In the genomic region with DNA sequence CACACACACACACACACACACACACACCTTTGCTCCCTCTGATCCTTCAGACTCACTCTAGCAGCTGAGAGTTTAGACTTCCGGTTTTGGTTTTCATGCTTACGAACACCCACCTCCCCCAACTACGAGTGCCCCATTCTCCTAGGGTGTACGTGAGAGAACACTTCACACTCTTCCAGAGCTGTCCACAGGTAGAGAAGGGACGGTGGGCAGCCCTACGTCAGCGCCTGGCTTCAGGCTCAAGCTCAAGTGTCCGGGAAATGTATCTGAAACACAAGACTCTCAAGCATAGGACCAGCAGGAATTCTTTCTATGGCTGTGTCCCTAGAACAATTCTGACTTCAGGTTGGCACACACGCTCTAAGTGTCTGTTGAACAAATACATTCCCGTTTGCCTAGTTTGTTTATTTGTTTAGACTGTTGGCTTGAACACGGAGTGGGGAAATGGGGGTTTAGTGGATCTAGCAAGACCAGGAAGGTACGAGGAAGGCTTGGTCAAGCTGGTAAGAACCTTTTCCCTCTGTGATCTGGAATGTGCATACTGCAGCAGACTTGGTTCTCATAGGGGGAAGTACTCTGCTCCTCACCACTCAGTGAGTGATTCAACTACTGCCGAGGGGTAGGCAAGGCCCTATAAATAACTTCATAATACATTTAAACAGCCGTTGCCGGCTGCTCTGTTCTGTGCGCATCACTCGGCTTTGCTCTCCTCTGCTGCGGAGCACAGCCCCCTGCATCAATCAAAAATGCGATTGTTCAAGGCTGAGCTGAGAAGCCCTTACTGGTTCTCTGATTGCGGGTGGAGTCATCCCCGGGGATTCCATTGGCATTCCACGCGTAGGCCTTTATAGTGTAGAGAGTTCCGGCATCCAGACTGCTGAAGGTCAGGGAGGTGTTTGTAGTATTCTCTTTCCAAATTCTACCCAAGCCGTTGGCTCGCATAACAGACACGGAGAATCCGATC, we compare ENCODE assay signal across 9 mouse cellular contexts. TPM values are rescaled to one million over a fixed set of nuclear protein-coding genes. Genes with fewer than 3 reads are reported as not detected.
DNase-seq lines count a peak whose midpoint lies in the region; ATAC-seq and TF ChIP-seq lines count a peak whose summit lies in the region.
"Had no signal": no experiment of that assay in that cellular context is flagged by ENCODE, and none has a peak within 500 bp of the region (broad histone marks: within the 10 kb centered on the region; RNA-seq: fewer than 3 reads in every experiment).

No protein-coding gene starts in this region.

- H3K36me3 ChIP-seq in embryonic facial prominence, embryonic 13.5 days = no peaks in the 10 kb centered on the region

- H3K4me2 ChIP-seq in embryonic facial prominence, embryonic 13.5 days = 0 out of 2 replicates have a peak overlapping the region, but pooled peaks have one; percentile 5

- H3K4me1 ChIP-seq in embryonic facial prominence, embryonic 13.5 days = peaks cover 27% of the 10 kb centered on the region

- intact Hi-C loops in left cerebral cortex, adult 2 months (cut with DNase I) = no loop called here

- TF ChIP-seq CTCF in left cerebral cortex, adult 2 months (IDR thresholded peaks at IDR 0.05) = no peak

- no peak for DNase-seq in frontal cortex, postnatal 10 days (ENCODE audit: low spot score in 2 of 2)
- peak; percentile 28 to 40 for DNase-seq in left cerebral cortex, adult 2 months (ENCODE audit: extremely low spot score in 1 of 2, low spot score in 2 of 2)
- DNase-seq in thymus, postnatal 10 days (ENCODE audit: low spot score in 2 of 2) = peak; percentile 56 to 62
- no peak for DNase-seq in cerebellum, postnatal 14 days

- H3K27me3 ChIP-seq in embryonic facial prominence, embryonic 13.5 days = no peaks in the 10 kb centered on the region

- no peaks in the 10 kb centered on the region for H3K9me3 ChIP-seq in embryonic facial prominence, embryonic 13.5 days

- H3K9ac ChIP-seq in embryonic facial prominence, embryonic 13.5 days = no peak overlapping the region

- 61% methylated on average over 28 of the region's 28 CpGs for WGBS in embryonic facial prominence, embryonic 13.5 days

- no peak overlapping the region for H3K4me3 ChIP-seq in embryonic facial prominence, embryonic 13.5 days
- H3K4me3 ChIP-seq in left cerebral cortex, adult 2 months = no peak overlapping the region

- ATAC-seq in frontal cortex, adult (ENCODE audit: low TSS enrichment) = peak; percentile 70
- ATAC-seq in CD4-positive, CD25-positive, alpha-beta regulatory T cell, adult 4 months = peak; percentile 96
- ATAC-seq in embryonic facial prominence, embryonic 13.5 days (ENCODE audit: insufficient number of reproducible peaks, insufficient read depth, low FRiP score, low TSS enrichment, low read depth) = no peak
- ATAC-seq in megakaryocyte progenitor cell, adult 5-6 weeks (replicated peaks; ENCODE audit: poor library complexity) = peak; percentile 60

- H3K27ac ChIP-seq in embryonic facial prominence, embryonic 13.5 days = peak overlapping the region; percentile 44; the same call in 1 of the 2 replicates
- H3K27ac ChIP-seq in left cerebral cortex, adult 2 months = peak overlapping the region; percentile 50; the same call in 1 of the 2 replicates

RNA-seq across cellular contexts. Expression of a gene that starts 9.0 kb away (rescaled TPM):
- under 1 TPM; 0.22 to 0.68 TPM for polyA plus RNA-seq in CD4-positive, CD25-positive, alpha-beta regulatory T cell, adult 4 months (2017; shearing (Covaris generic))
- 0.18 and 0.23 TPM in 2 replicates for polyA plus RNA-seq in embryonic facial prominence, embryonic 13.5 days (2015; fragmentation: Nextera tagmentation; extraction: Ambion mirVana)
- under 1 TPM in 1 of 2 experiments, not detected in 1; 0.26 TPM for total RNA-seq in left cerebral cortex, adult 2 months (2021)
- total RNA-seq in megakaryocyte progenitor cell, adult 5-6 weeks (2015) = 0.07 TPM in 1 of 2 replicates, not detected in the other
- 0.25 TPM in 1 of 2 replicates, not detected in the other for total RNA-seq in megakaryocyte progenitor cell, adult 5-6 weeks (2017)

RNA-seq across cellular contexts. Expression of a gene that starts 30.7 kb away (rescaled TPM):
- 100 to 1,000 TPM; 117 to 127 TPM for polyA plus RNA-seq in CD4-positive, CD25-positive, alpha-beta regulatory T cell, adult 4 months (2017; shearing (Covaris generic))
- polyA plus RNA-seq in embryonic facial prominence, embryonic 13.5 days (2015; fragmentation: Nextera tagmentation; extraction: Ambion mirVana) = 95.3 and 111 TPM in 2 replicates
- total RNA-seq in left cerebral cortex, adult 2 months (2021) = 10 to 100 TPM; 43.9 to 53.2 TPM
- 138 and 148 TPM in 2 replicates for total RNA-seq in megakaryocyte progenitor cell, adult 5-6 weeks (2015)
- 235 and 313 TPM in 2 replicates for total RNA-seq in megakaryocyte progenitor cell, adult 5-6 weeks (2017)

RNA-seq across cellular contexts. Expression of a gene that starts 40.5 kb away (rescaled TPM):
- 10 to 100 TPM; 76.9 to 97.7 TPM for polyA plus RNA-seq in CD4-positive, CD25-positive, alpha-beta regulatory T cell, adult 4 months (2017; shearing (Covaris generic))
- 39.3 and 40.2 TPM in 2 replicates for polyA plus RNA-seq in embryonic facial prominence, embryonic 13.5 days (2015; fragmentation: Nextera tagmentation; extraction: Ambion mirVana)
- total RNA-seq in left cerebral cortex, adult 2 months (2021) = 10 to 100 TPM; 17.8 to 23.1 TPM
- total RNA-seq in megakaryocyte progenitor cell, adult 5-6 weeks (2015) = 28.8 and 36.7 TPM in 2 replicates
- 18.0 and 26.9 TPM in 2 replicates for total RNA-seq in megakaryocyte progenitor cell, adult 5-6 weeks (2017)

RNA-seq across cellular contexts. Expression of a gene that starts 58.8 kb away (rescaled TPM):
- polyA plus RNA-seq in CD4-positive, CD25-positive, alpha-beta regulatory T cell, adult 4 months (2017; shearing (Covaris generic)) = 1 to 10 TPM in 1 of 2 experiments, not detected in 1; 2.3 TPM
- polyA plus RNA-seq in embryonic facial prominence, embryonic 13.5 days (2015; fragmentation: Nextera tagmentation; extraction: Ambion mirVana) = 1.4 and 1.8 TPM in 2 replicates
- total RNA-seq in left cerebral cortex, adult 2 months (2021) = 1 to 10 TPM; 2.1 to 2.3 TPM
- total RNA-seq in megakaryocyte progenitor cell, adult 5-6 weeks (2015) = 0.56 TPM in 1 of 2 replicates, not detected in the other
- total RNA-seq in megakaryocyte progenitor cell, adult 5-6 weeks (2017) = 0.64 TPM in 1 of 2 replicates, not detected in the other
- total RNA-seq: heart, adult 18-20 months had no signal

RNA-seq across cellular contexts. Expression of a gene that starts 59.4 kb away (rescaled TPM):
- not detected for polyA plus RNA-seq in CD4-positive, CD25-positive, alpha-beta regulatory T cell, adult 4 months (2017; shearing (Covaris generic))
- not detected in 2 replicates for polyA plus RNA-seq in embryonic facial prominence, embryonic 13.5 days (2015; fragmentation: Nextera tagmentation; extraction: Ambion mirVana)
- total RNA-seq in left cerebral cortex, adult 2 months (2021) = not detected
- not detected in 2 replicates for total RNA-seq in megakaryocyte progenitor cell, adult 5-6 weeks (2015)
- total RNA-seq in megakaryocyte progenitor cell, adult 5-6 weeks (2017) = not detected in 2 replicates
- total RNA-seq: heart, adult 18-20 months had no signal

Comparison
In these comparisons a context has a peak if more than half of its experiments do, and no peak if none do; other contexts are left out.
1. DNase-seq: peak in left cerebral cortex, adult 2 months (2 of 2) and thymus, postnatal 10 days (2 of 2); none in frontal cortex, postnatal 10 days (0 of 2) and cerebellum, postnatal 14 days (0 of 2).